In genomic region chr1:42813301-42813845, GRCm38 (mm10) we compare ENCODE assay signal across 33 mouse cellular contexts.
"Had no signal": no experiment of that assay in that cellular context is flagged by ENCODE, and none has a peak within 500 bp of the region (broad histone marks: within the 10 kb centered on the region; RNA-seq: fewer than 3 reads in every experiment).

No protein-coding gene starts in this region.

- H3K4me3 ChIP-seq: limb, embryonic 10.5 days; limb, embryonic 12.5 days; limb, embryonic 13.5 days; limb, embryonic 15.5 days; liver, embryonic 12.5 days; liver, embryonic 13.5 days; liver, embryonic 15.5 days; lung, embryonic 15.5 days; megakaryocyte, embryonic 14.5 days; midbrain, embryonic 10.5 days; midbrain, embryonic 12.5 days; midbrain, embryonic 13.5 days; midbrain, embryonic 15.5 days; myocyte; neural tube, embryonic 12.5 days; neural tube, embryonic 13.5 days had no signal

- ATAC-seq: liver, embryonic 12.5 days; liver, postnatal 0 days; lung, postnatal 0 days; midbrain, embryonic 13.5 days; midbrain, embryonic 15.5 days; midbrain, embryonic 16.5 days had no signal

- H3K36me3 ChIP-seq: limb, embryonic 10.5 days; limb, embryonic 12.5 days; limb, embryonic 13.5 days; limb, embryonic 15.5 days; liver, embryonic 12.5 days; liver, embryonic 13.5 days; liver, embryonic 15.5 days; lung, embryonic 15.5 days; midbrain, embryonic 10.5 days; midbrain, embryonic 12.5 days; midbrain, embryonic 13.5 days; midbrain, embryonic 15.5 days; neural tube, embryonic 12.5 days; neural tube, embryonic 13.5 days had no signal

- H3K27me3 ChIP-seq: limb, embryonic 12.5 days; limb, embryonic 13.5 days; limb, embryonic 15.5 days; liver, embryonic 12.5 days; liver, embryonic 13.5 days; liver, embryonic 15.5 days; lung, embryonic 15.5 days; megakaryocyte, embryonic 14.5 days; midbrain, embryonic 12.5 days; midbrain, embryonic 13.5 days; midbrain, embryonic 15.5 days; neural tube, embryonic 12.5 days; neural tube, embryonic 13.5 days had no signal

- H3K4me1 ChIP-seq: limb, embryonic 12.5 days; limb, embryonic 13.5 days; limb, embryonic 15.5 days; liver, embryonic 12.5 days; liver, embryonic 13.5 days; liver, embryonic 15.5 days; lung, embryonic 15.5 days; megakaryocyte, embryonic 14.5 days; midbrain, embryonic 10.5 days; midbrain, embryonic 12.5 days; midbrain, embryonic 13.5 days; midbrain, embryonic 15.5 days; neural tube, embryonic 12.5 days; neural tube, embryonic 13.5 days had no signal

- DNase-seq: left cerebral cortex, postnatal 4 days; liver; liver, embryonic 13.5 days; liver, postnatal 0 days; lung, adult 18-20 months; lung, adult 2 months; lung, embryonic 14.5 days; lung, postnatal 10 days; lung, postnatal 14 days; lung, postnatal 36 days; lung, postnatal 4 days; midbrain, embryonic 14.5 days had no signal

- H3K4me2 ChIP-seq: limb, embryonic 12.5 days; limb, embryonic 13.5 days; limb, embryonic 15.5 days; liver, embryonic 11.5 days; liver, embryonic 12.5 days; liver, embryonic 13.5 days; liver, embryonic 15.5 days; lung, embryonic 14.5 days; lung, embryonic 15.5 days; midbrain, embryonic 11.5 days; midbrain, embryonic 12.5 days; midbrain, embryonic 13.5 days; midbrain, embryonic 15.5 days; neural tube, embryonic 12.5 days; neural tube, embryonic 13.5 days had no signal

- H3K9me3 ChIP-seq: limb, embryonic 10.5 days; limb, embryonic 12.5 days; limb, embryonic 13.5 days; limb, embryonic 15.5 days; liver, embryonic 12.5 days; liver, embryonic 13.5 days; liver, embryonic 15.5 days; lung, embryonic 15.5 days; midbrain, embryonic 10.5 days; midbrain, embryonic 12.5 days; midbrain, embryonic 13.5 days; midbrain, embryonic 15.5 days; neural tube, embryonic 12.5 days; neural tube, embryonic 13.5 days had no signal

- H3K9ac ChIP-seq: limb, embryonic 12.5 days; limb, embryonic 13.5 days; limb, embryonic 15.5 days; liver, embryonic 12.5 days; liver, embryonic 13.5 days; liver, embryonic 14.5 days; liver, embryonic 15.5 days; liver, postnatal 0 days; lung, embryonic 14.5 days; lung, embryonic 15.5 days; midbrain, embryonic 12.5 days; midbrain, embryonic 13.5 days; midbrain, embryonic 15.5 days; neural tube, embryonic 12.5 days; neural tube, embryonic 13.5 days had no signal

- H3K27ac ChIP-seq: limb, embryonic 10.5 days; limb, embryonic 12.5 days; limb, embryonic 13.5 days; limb, embryonic 15.5 days; liver, embryonic 12.5 days; liver, embryonic 13.5 days; liver, embryonic 14.5 days; liver, embryonic 15.5 days; lung, embryonic 15.5 days; macrophage; midbrain, embryonic 10.5 days; midbrain, embryonic 12.5 days; midbrain, embryonic 13.5 days; midbrain, embryonic 15.5 days; neural tube, embryonic 12.5 days; neural tube, embryonic 13.5 days had no signal
